Mouse (Mus musculus): Measurements from ENCODE around the gene H3f3b. TPM values are rescaled to one million over a fixed set of nuclear protein-coding genes. Genes with fewer than 3 reads are reported as not detected.
A peak's percentile ranks its signal among the peaks of the same experiment; 100 is the strongest.

The H3f3b gene
- total RNA-seq, 2 experiments from 2014 or later: 252 TPM

DNA sequence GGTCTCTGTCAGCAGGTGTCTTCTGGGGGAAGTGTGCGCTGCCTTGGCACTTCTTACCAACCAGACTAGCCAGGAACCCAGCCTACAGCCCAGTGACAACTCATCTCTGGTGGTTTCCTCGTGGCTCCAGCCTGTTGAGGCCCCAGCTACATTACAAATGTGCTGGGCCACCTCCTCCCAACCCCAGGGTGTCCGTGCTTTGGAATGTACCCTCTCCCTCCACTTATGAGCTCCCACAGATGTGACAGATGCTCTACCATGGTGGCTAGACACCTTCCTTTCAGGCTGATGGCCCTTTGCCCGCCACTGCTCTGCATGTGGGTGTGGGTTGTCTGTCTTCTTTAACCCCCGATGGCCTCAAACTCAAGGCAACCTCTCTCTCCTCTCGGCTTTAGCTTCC, 26.0 kb downstream of the H3f3b start:
- DNase-seq: no peak

DNA sequence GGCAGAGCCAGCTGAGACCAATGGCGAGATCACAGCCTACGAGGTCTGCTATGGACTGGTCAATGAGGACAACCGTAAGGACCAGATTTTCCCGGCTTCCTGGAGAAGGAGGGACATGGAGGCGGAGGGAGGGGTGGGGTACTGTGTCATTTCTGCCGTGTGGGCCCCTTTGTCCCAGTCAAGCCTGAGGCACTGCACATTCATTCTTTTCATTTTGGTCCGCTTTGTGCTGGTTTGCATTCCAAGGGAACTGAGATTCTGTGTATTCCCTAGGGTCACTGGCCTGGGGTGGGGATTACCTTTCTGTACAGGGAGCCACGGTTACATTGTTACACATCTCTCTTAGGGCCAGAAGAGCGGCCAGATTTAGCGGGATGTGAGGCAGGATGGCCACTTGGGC, 27.2 kb downstream of the H3f3b start:
- no peak for DNase-seq

DNA sequence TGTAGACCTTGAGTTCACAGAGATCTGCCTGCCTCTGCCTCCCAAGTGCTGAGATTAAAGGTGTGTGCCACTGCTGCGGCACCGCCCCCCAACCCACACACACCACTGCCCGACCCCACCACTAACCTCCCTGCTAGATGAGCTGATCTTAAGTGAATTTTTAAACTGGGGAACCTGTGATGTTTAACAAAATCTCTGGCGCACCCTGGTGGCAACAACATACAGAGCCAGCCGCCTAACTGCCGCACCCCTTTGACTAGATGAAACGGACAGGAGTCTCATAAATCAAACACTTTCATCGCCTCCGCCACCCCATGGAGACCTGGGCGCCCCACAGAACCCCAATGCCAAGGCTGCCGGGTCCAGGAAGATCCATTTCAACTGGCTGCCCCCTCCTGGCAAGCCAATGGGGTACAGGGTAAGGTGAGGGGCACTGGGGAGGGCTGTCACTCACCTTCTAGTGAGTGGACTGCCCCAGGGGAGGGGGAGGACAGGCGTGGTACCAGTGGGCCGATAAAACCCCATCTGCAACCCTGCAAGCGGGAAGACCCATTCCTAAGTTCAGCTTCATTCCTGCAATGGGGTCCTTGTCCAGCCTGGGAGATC, 28.1 kb downstream of the H3f3b start:
- peak; percentile 81 for DNase-seq

DNA sequence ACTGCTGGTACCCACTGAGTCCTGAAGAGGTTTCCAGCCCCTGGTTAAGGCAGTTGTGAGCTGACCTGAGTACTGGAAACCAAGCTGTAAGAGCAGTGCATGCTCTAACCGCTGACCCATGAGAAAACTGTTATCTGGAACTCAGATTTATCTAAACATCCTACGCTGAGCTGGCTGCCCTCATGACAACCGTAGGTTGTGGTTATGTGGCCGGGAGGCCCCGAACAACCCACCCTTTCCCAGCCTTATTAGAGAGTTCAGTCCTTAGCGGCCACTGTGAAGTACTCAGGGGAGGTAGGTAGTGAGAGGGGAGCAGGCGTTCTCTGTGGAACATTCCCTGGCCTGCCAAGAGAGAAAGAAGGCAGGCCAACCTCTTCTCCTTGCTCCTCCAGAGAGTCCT, 28.7 kb downstream of the H3f3b start:
- no peak for DNase-seq

DNA sequence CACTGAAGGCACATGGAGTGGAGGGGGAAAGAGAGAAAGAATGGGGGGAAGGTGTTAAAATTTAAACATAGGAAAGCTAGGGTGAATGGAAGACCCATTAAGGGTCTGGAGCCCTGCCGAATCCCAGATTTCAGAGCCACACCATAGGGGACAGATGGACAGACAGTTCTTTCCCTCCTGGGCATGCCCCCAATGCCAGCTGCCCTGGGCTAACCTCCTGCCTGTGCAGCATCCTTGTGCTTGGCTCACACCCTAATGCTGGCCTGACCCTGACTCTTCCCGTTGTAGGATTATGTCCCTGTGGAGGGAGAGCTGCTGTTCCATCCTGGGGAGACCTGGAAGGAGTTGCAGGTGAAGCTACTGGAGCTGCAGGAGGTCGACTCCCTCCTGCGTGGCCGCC, 30.1 kb downstream of the H3f3b start:
- DNase-seq: no peak

DNA sequence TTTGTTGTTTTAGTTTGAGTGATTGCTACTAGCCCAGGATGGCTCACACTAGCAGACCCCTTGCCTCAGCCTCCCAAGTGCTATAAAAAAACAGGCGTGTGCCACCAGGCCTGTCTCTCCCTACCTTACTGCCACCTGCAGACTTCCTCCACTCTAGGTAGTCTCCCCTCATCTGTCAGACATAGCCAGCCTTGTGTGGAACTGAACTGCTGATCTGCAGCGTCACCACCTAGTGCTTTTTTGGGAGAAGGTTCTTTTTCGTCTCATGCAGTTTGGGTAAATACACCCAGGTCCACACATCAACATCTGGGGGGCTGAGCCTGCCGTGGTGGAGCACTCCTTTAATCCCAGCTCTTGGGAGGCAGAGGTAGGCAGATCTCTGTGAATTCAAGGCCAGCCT, 30.7 kb downstream of the H3f3b start:
- DNase-seq: no peak

DNA sequence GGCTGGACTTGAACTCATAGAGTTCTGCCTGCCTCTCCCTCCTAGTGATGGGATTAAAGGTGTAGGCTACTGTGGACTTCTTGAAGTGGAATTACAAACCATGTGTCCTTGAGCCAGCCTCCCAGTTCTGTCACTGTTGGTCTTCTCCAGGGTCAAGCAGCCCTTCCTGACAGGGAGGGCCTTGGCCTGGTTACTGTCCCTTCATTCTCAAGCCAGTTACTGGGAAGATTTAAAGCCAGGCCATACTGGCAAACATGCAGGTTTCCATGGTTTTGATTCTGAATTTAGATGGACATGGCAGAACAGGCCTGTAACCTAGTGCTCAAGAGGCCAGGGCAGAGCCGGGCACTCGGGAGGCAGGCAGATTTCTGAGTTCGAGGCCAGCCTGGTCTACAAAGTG, 32.5 kb downstream of the H3f3b start:
- DNase-seq: no peak

DNA sequence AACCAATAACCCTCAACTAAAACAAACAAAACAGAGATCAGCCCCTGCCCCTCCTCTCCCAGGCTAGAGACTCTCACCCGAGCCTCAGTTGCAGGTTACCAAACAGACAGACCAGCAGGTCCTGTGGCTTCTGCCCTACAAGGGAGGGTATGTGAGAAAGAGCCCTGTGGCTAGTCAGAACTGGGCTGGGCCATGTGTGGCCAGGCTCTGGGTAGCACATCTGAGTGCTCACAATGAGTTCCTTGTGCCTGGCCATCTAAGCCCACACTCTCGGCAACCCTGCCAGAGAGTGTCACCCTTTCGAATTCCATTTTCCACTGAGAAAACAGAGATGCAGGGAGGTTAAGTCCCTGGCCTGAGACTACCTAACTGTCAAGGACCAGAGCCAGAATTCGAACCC, 35.7 kb downstream of the H3f3b start:
- no peak for DNase-seq

DNA sequence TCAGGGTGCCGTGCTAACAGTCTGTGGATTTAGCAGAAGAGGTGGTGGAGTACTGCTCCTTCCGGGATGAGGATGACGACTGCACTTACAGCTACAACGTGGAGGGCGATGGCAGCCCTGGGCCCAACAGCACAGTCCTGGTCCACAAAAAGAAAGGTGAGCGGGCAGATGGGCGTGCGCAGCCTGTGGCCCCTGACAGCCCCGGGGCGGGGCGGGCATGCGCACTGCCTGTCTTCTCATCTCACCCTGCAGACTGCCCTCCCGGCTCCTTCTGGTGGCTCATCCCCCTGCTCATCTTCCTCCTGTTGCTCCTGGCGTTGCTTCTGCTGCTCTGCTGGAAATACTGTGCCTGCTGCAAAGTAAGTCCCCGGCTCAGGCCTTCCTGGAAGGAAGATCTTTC, 38.1 kb downstream of the H3f3b start:
- no peak for DNase-seq

DNA sequence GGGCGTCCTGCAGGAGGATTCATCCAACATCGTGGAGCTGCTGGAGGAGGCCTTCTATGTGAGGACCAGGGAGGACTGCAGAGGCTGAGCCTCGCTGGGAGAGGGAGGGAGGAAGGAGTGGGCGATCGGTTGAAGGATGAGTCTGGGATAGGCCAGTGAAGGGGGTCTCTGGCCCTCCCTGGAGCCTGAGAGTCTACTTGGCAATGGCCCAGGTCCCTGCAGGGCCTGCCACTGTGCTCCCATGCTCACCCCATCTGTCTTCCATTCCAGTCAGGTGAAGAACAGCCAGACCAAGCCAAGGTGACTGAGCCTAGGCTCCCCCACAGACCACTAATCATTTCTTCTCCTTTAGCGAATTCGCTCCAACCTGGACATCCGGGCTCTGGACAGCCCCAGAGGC, 44.5 kb downstream of the H3f3b start:
- no peak for DNase-seq

DNA sequence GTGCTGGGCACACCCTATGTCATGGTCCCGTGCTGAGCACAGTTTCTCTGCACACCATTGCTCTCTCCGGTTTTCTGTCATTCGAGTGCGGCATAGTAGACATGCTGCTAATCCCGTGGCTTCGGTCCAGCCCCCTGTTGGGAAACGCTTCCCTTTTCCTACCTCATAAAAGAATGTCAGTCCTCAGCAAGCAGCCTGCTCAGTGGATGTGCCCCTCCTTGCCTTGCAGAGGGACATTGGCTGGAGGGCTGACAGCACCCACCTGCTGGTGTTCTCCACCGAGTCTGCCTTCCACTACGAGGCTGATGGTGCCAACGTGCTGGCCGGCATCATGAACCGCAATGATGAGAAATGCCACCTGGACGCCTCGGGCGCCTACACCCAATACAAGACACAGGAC, 45.3 kb downstream of the H3f3b start:
- no peak for DNase-seq

DNA sequence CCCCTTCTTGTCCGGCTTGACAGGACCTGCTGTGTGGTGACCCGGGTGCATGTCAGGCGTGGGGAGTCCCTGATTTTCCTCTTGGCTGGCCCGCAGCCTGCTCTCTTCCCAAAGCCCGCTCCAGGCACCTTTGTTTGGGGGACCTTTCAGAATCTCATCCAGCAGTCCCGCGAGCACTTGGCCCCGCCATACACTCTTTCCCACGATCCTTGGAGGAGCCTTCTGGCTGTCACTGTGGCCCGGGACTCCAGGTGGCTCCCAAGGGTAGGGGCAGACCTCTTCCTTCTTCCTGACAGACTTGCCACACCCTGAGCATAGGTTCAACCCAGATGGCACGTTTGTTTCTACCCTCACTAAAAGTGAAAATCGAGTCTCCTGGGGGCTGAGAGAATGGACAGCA, 52.2 kb downstream of the H3f3b start:
- no peak for DNase-seq

DNA sequence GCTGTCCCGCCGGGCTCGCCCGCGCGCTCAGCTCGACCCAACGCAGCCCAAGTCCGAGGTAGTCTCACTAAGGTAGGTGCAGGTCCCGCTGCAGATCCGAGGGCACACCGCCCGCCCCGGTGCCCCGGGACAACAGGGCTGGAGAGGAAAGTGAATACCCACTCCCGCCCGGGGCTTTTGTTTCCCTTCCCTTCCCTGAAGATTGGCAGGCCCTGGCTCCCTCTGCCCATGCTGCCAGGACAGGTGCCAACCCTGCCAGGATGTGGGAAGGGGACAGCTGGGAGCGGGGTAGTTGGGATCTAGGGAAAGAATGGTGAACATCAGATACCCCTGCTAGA, 52.7 kb downstream of the H3f3b start:
- no peak for DNase-seq

DNA sequence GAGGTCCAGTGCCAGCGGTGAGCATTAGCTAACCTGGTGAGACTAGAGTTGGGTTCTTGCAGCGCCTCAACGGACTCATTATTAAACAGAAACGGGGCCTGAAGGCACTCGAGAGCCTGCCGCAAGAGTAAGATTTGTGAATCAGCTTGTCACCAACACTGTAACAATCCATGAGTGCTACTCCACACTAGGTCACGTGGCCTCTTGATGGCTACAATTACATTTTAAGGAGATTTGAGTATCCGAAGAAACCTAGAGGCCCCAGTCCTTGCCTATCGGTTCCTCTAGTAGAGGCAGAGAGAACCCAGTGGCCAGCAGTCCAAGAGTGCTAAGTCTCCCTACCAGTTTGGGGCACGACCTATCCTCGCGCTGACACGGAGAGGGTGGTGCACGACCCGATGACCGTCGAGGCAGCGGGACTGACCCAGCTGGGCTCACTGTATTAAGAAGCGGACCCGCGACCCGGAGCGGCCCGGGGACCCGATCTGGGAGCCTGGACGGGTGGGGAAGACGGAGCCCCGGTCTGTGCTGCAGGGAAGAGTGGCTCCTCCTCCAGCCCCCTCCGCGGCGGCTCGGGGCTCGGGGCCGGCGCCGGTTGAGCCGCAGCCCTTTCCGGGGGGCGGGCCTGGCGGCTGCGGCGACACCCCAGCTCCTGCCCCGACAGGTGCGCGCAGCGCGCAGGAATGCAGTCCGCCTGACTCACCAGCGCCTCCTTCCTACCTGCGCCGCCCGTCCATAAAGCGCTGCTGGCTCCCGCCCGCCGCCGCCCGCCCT, 53.3 kb downstream of the H3f3b start, which contains the start of gene Itgb4:
Gene Itgb4, plus strand, starts transcription at position 401 of the 774 bp plus-strand sequence.
- peak; percentile 25 for DNase-seq

Other genes with a start within 250 kb of the H3f3b start
- gene Caskin2, start 214.3 kb downstream of the H3f3b start, total RNA-seq (2021): 10 to 100 TPM; 16.8 to 22.7 TPM
- 10 to 100 TPM; 10.3 to 11.1 TPM for gene Tsen54, start 213.2 kb downstream of the H3f3b start, total RNA-seq (2021)
- gene Llgl2, start 203.9 kb downstream of the H3f3b start, total RNA-seq (2021): 10 to 100 TPM; 16.5 to 17.4 TPM
- not detected for gene Myo15b, start 169.6 kb downstream of the H3f3b start, total RNA-seq (2021)
- 1 to 10 TPM; 3.6 to 4.1 TPM for gene Smim5, start 128.0 kb downstream of the H3f3b start, total RNA-seq (2021)
- gene Smim6, start 115.9 kb downstream of the H3f3b start, total RNA-seq (2021): not detected
- gene Sap30bp, start 94.7 kb downstream of the H3f3b start, total RNA-seq (2021): 10 to 100 TPM; 16.6 to 24.5 TPM
- gene Recql5, start 94.5 kb downstream of the H3f3b start, total RNA-seq (2021): 1 to 10 TPM; 5.4 to 9.1 TPM
- gene Itgb4, start 53.3 kb downstream of the H3f3b start, total RNA-seq (2021): 1 to 10 TPM; 4.6 to 4.9 TPM
- gene Galk1, start 15.2 kb downstream of the H3f3b start, total RNA-seq (2021): 10 to 100 TPM; 14.8 to 19.2 TPM
- gene Unk, start 2.4 kb upstream of the H3f3b start, total RNA-seq (2021): 10 to 100 TPM; 13.6 to 15.8 TPM
- gene Unc13d, start 50.0 kb upstream of the H3f3b start, total RNA-seq (2021): under 1 TPM; 0.45 TPM
- 10 to 100 TPM; 64.8 to 66.8 TPM for gene Wbp2, start 59.0 kb upstream of the H3f3b start, total RNA-seq (2021)
- 10 to 100 TPM; 21.9 to 31.7 TPM for gene Trim47, start 99.2 kb upstream of the H3f3b start, total RNA-seq (2021)
- 1 to 10 TPM; 3.3 to 3.6 TPM for gene Trim65, start 103.2 kb upstream of the H3f3b start, total RNA-seq (2021)
- 10 to 100 TPM; 40.8 to 46.2 TPM for gene Mrpl38, start 110.9 kb upstream of the H3f3b start, total RNA-seq (2021)
- 10 to 100 TPM; 13.8 to 18.2 TPM for gene Fbf1, start 140.2 kb upstream of the H3f3b start, total RNA-seq (2021)
- gene Ten1, start 170.9 kb upstream of the H3f3b start, total RNA-seq (2021): 10 to 100 TPM; 28.5 to 31.3 TPM
- gene Acox1, start 171.1 kb upstream of the H3f3b start, total RNA-seq (2021): 10 to 100 TPM; 39.1 to 41.4 TPM
- gene Evpl, start 210.1 kb upstream of the H3f3b start, total RNA-seq (2021): under 1 TPM; 0.09 to 0.34 TPM
- gene Srp68, start 246.3 kb upstream of the H3f3b start, total RNA-seq (2021): 10 to 100 TPM; 74.6 to 77.9 TPM

Measured in gastrocnemius, postnatal 10 days (tissue).